Mouse (Mus musculus): ENCODE measurements around the gene Bahd1. TPM values are rescaled to one million over a fixed set of nuclear protein-coding genes. Genes with fewer than 3 reads are reported as not detected.

The Bahd1 gene
- polyA plus RNA-seq, 1 experiment, result 22.2 TPM

DNA sequence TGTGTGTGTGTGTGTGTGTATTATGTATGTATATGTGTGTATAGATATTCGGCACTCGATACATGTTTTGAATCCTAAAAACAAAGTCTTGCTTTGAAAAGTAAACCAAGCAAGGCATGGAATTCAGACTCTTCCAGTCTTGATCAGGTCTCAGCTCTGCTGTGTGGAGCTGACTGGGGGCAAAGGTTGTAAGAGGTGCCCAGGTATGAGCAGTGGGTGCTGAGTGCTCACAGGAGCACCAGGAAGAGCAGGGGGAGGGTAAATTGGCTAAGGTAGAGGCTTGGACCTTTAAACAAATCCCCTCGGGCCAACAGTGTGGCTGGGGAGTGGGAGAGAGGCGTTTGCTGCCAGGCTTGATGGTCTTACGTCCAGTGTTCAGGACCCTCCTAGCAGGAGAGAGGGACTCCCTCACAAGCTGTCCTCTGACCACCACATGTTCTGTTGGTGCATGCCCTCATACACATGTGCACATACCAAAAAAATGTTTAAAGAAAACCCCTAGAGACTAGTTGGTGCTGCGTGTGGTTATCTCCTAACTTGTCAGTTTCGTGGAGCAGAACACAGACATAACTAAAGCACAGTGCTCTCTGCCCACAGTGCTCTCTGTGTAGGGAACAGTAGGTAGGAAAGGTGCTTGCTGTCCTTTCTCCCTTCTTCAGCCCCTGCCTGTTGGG, 10.6 kb downstream of the Bahd1 start:
- Histone ChIP-seq H3K36me3 (ENCODE audit: control insufficient read depth, insufficient read depth, low read length) (no peaks in the 10 kb centered on the region), H3K4me1 (ENCODE audit: control insufficient read depth, insufficient read depth, insufficient read length) (peaks cover 29% of the 10 kb centered on the region), H3K27me3 (ENCODE audit: control insufficient read depth, insufficient read depth, low read length) (no peaks in the 10 kb centered on the region), H3K27ac (ENCODE audit: insufficient read depth, low read length) (no peak overlapping the region), H3K4me3 (ENCODE audit: extremely low read depth, insufficient read depth, insufficient read length) (no peak overlapping the region)
- TF ChIP-seq POLR2A (IDR thresholded peaks at IDR 0.05; ENCODE audit: low read depth, low read length) (no peak), CTCF (IDR thresholded peaks at IDR 0.05; ENCODE audit: extremely low read depth, insufficient read depth, insufficient read length, insufficient replicate concordance) (no peak)
- 64% methylated on average over 7 of the region's 7 CpGs for WGBS
- no peak for DNase-seq (ENCODE audit: low read depth in 1 of 2, low spot score in 2 of 2)

DNA sequence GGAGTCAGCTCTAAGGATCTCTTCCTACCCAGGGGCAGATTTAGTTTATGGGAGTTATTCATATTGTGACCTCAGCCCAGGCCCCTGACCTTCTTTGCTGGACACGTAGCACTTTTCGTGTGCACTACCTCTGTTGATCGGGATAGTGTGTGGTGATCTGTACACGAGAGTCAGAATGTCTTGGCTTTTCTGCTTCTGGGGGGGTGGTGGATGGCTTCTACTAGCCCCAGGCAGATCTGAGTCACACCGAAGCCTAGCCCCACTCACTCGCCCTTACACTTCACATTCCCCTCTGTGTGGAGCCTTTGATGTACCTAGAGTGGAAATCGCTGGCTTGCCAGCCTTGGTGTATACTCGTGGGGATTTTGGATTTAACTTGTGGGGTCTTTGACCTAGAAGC, 12.5 kb downstream of the Bahd1 start:
- WGBS, result 87% methylated on average over 8 of the region's 8 CpGs
- DNase-seq (ENCODE audit: low read depth in 1 of 2, low spot score in 2 of 2), result no peak
- H3K27me3 ChIP-seq (ENCODE audit: control insufficient read depth, insufficient read depth, low read length), result no peaks in the 10 kb centered on the region
- H3K4me1 ChIP-seq (ENCODE audit: control insufficient read depth, insufficient read depth, insufficient read length), result peaks cover 17% of the 10 kb centered on the region; the same call in 1 of the 2 replicates
- TF ChIP-seq POLR2A (IDR thresholded peaks at IDR 0.05; ENCODE audit: low read depth, low read length) (no peak), CTCF (IDR thresholded peaks at IDR 0.05; ENCODE audit: extremely low read depth, insufficient read depth, insufficient read length, insufficient replicate concordance) (no peak)
- H3K36me3 ChIP-seq (ENCODE audit: control insufficient read depth, insufficient read depth, low read length), result peaks cover 11% of the 10 kb centered on the region
- H3K4me3 ChIP-seq (ENCODE audit: extremely low read depth, insufficient read depth, insufficient read length), result no peak overlapping the region
- H3K27ac ChIP-seq (ENCODE audit: insufficient read depth, low read length), result no peak overlapping the region

DNA sequence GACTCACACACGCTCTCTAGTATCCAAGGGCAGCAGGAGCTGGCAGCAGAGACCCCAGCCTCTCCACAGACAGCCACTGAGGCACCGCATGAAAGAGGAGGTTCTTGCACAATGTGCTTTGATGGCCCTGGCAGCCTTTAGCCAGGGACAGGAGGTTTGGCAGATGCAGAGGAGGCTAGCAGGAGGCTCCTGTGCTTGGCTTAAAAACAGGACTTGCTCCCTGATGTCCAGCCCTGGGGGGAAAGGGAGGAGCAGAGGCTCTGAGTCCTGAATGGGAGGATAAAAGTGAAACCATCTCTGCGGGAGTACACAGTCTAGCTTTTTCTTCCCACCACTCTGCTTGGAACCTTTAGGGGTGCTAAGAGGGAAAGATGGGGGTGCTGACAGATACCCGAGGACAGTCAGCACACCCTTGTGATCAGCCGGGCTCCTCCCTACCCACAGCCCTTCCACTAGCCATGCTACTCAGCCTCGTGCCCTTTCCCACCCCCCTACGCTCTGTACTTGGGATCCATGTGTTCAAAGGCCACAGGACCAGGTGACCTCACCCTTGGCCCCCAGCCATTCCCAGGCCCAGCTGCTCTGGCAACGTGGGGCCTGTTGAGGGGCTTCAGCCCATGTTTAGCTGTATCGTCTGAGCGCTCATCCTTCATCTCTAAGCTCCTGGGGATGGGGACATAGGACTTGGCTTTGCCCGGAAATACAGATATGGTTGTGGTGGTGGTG, 13.5 kb downstream of the Bahd1 start:
- TF ChIP-seq CTCF (IDR thresholded peaks at IDR 0.05; ENCODE audit: extremely low read depth, insufficient read depth, insufficient read length, insufficient replicate concordance) (no peak), POLR2A (IDR thresholded peaks at IDR 0.05; ENCODE audit: low read depth, low read length) (no peak)
- peaks cover 11% of the 10 kb centered on the region for H3K36me3 ChIP-seq (ENCODE audit: control insufficient read depth, insufficient read depth, low read length)
- no peak for DNase-seq (ENCODE audit: low read depth in 1 of 2, low spot score in 2 of 2)
- no peak overlapping the region for H3K4me3 ChIP-seq (ENCODE audit: extremely low read depth, insufficient read depth, insufficient read length)
- WGBS, result 84% methylated on average over 11 of the region's 11 CpGs
- H3K4me1 ChIP-seq (ENCODE audit: control insufficient read depth, insufficient read depth, insufficient read length), result peaks cover 17% of the 10 kb centered on the region; the same call in 1 of the 2 replicates
- no peaks in the 10 kb centered on the region for H3K27me3 ChIP-seq (ENCODE audit: control insufficient read depth, insufficient read depth, low read length)
- no peak overlapping the region for H3K27ac ChIP-seq (ENCODE audit: insufficient read depth, low read length)

DNA sequence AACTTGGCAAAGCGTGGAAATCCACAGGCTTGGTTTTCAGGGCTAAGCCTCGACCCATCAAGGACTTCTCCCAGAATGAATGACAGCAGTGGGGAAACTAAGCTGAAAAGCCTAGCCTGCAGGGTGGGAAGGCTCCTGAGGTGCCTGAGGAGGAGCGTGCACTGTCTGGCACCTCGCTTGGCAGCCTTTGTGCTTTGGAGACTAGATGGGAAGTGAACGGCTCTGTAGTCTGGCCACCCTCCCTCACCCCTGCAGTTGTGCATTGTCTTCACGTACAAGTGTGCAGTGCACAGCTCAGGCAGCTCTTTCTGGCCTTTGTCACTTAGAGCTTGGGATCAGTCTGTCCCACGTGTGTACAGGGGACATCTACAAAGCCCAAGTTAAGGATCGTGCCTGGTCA, 14.5 kb downstream of the Bahd1 start:
- TF ChIP-seq POLR2A (IDR thresholded peaks at IDR 0.05; ENCODE audit: low read depth, low read length), result no peak
- TF ChIP-seq CTCF (IDR thresholded peaks at IDR 0.05; ENCODE audit: extremely low read depth, insufficient read depth, insufficient read length, insufficient replicate concordance), result no peak
- 82% methylated on average over 8 of the region's 8 CpGs for WGBS
- Histone ChIP-seq H3K36me3 (ENCODE audit: control insufficient read depth, insufficient read depth, low read length) (peaks cover 16% of the 10 kb centered on the region), H3K27ac (ENCODE audit: insufficient read depth, low read length) (no peak overlapping the region), H3K4me3 (ENCODE audit: extremely low read depth, insufficient read depth, insufficient read length) (no peak overlapping the region), H3K27me3 (ENCODE audit: control insufficient read depth, insufficient read depth, low read length) (no peaks in the 10 kb centered on the region), H3K4me1 (ENCODE audit: control insufficient read depth, insufficient read depth, insufficient read length) (peaks cover 17% of the 10 kb centered on the region; the same call in 1 of the 2 replicates)
- no peak for DNase-seq (ENCODE audit: low read depth in 1 of 2, low spot score in 2 of 2)

DNA sequence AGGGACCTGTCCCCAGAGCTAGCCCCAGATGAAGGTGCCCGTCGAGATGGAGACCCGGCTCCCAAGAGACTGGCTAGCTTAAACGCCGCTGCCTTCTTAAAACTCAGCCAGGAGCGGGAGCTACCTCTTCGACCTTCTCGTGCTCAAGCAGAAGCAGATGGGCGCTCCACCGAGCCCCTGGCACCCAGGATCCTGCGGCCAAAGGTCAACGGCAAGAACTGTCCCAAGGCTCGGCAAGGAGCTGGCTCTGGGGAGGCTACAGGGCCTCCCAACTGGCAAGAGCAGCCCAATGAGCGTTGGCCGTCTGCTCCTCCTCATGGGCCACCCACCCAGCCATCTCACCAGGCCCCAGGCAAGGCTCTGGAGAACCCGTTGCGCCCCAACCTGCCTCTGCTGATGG, 16.3 kb downstream of the Bahd1 start:
- 97% methylated on average over 17 of the region's 17 CpGs for WGBS
- no peak for DNase-seq (ENCODE audit: low read depth in 1 of 2, low spot score in 2 of 2)
- no peak overlapping the region for H3K4me3 ChIP-seq (ENCODE audit: extremely low read depth, insufficient read depth, insufficient read length)
- H3K27ac ChIP-seq (ENCODE audit: insufficient read depth, low read length), result no peak overlapping the region
- no peak for TF ChIP-seq CTCF (IDR thresholded peaks at IDR 0.05; ENCODE audit: extremely low read depth, insufficient read depth, insufficient read length, insufficient replicate concordance)
- no peak for TF ChIP-seq POLR2A (IDR thresholded peaks at IDR 0.05; ENCODE audit: low read depth, low read length)
- H3K27me3 ChIP-seq (ENCODE audit: control insufficient read depth, insufficient read depth, low read length), result no peaks in the 10 kb centered on the region
- H3K36me3 ChIP-seq (ENCODE audit: control insufficient read depth, insufficient read depth, low read length), result peaks cover 21% of the 10 kb centered on the region
- H3K4me1 ChIP-seq (ENCODE audit: control insufficient read depth, insufficient read depth, insufficient read length), result peaks cover 10% of the 10 kb centered on the region; the same call in 1 of the 2 replicates

DNA sequence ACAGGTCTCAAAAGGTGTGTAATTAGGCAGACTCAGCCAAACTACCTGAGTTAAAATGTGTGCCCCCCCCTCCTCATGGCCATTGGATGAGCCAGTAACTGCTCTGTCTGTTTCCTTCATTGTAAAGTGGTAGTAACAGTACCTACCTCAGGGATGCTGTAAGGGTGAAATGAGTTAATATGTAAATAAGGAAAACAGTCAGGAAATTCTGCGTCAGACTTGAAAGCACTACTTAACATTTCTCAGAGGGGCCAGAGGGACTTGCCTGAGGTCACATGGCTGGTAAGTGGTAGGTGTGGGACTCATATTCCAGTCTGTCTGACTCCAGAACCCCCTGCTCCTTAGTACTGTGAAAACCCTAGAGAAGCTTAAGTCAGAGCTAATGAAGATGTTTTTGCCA, 18.4 kb downstream of the Bahd1 start:
- no peaks in the 10 kb centered on the region for H3K27me3 ChIP-seq (ENCODE audit: control insufficient read depth, insufficient read depth, low read length)
- 79% methylated on average over 1 of the region's 1 CpGs for WGBS
- DNase-seq (ENCODE audit: low read depth in 1 of 2, low spot score in 2 of 2), result no peak
- H3K27ac ChIP-seq (ENCODE audit: insufficient read depth, low read length), result no peak overlapping the region
- no peak overlapping the region for H3K4me3 ChIP-seq (ENCODE audit: extremely low read depth, insufficient read depth, insufficient read length)
- TF ChIP-seq POLR2A (IDR thresholded peaks at IDR 0.05; ENCODE audit: low read depth, low read length) (no peak), CTCF (IDR thresholded peaks at IDR 0.05; ENCODE audit: extremely low read depth, insufficient read depth, insufficient read length, insufficient replicate concordance) (no peak)
- peaks cover 29% of the 10 kb centered on the region for H3K36me3 ChIP-seq (ENCODE audit: control insufficient read depth, insufficient read depth, low read length)
- no peaks in the 10 kb centered on the region; the same call in 1 of the 2 replicates for H3K4me1 ChIP-seq (ENCODE audit: control insufficient read depth, insufficient read depth, insufficient read length)

DNA sequence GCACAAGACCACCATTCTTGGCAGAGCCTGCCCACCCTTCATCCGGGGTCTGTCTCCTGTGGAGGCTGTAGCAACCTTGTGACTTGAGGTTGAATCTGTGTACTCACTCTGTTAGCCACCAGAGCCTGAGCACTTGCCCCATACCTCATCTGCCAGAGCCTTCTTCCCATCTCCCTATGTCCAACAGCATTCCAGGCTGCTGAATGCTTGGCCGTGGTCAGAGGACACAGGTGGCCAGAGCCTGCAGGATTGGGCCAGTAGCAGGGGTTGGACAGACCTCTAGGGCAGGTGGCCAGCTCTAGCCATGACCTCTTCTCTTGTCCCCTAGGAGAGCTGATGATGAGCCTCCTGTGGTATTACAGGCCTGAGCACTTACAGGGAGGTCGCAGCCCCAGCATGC, 20.3 kb downstream of the Bahd1 start:
- no peak for DNase-seq (ENCODE audit: low read depth in 1 of 2, low spot score in 2 of 2)
- WGBS, result 97% methylated on average over 3 of the region's 3 CpGs
- Histone ChIP-seq H3K4me1 (ENCODE audit: control insufficient read depth, insufficient read depth, insufficient read length) (no peaks in the 10 kb centered on the region; the same call in 1 of the 2 replicates), H3K27me3 (ENCODE audit: control insufficient read depth, insufficient read depth, low read length) (no peaks in the 10 kb centered on the region), H3K4me3 (ENCODE audit: extremely low read depth, insufficient read depth, insufficient read length) (no peak overlapping the region), H3K36me3 (ENCODE audit: control insufficient read depth, insufficient read depth, low read length) (peaks cover 29% of the 10 kb centered on the region), H3K27ac (ENCODE audit: insufficient read depth, low read length) (no peak overlapping the region)
- no peak for TF ChIP-seq POLR2A (IDR thresholded peaks at IDR 0.05; ENCODE audit: low read depth, low read length)
- no peak for TF ChIP-seq CTCF (IDR thresholded peaks at IDR 0.05; ENCODE audit: extremely low read depth, insufficient read depth, insufficient read length, insufficient replicate concordance)

Data from spleen, adult 2 months (tissue).